Mouse (Mus musculus): ENCODE measurements around the gene Pde2a. TPM values are rescaled to one million over a fixed set of nuclear protein-coding genes. Genes with fewer than 3 reads are reported as not detected.

The Pde2a gene
- total RNA-seq, 2 experiments from 2014 or later: 25.7 to 35.4 TPM

- ATAC-seq (ENCODE audit: poor library complexity, severe bottlenecking): no peak
Observed at GRCm38 (mm10) chr7:101452669-101453068, 31.2 kb downstream of the Pde2a start.

- ATAC-seq (ENCODE audit: poor library complexity, severe bottlenecking): no peak
Observed at GRCm38 (mm10) chr7:101453296-101453695, 31.8 kb downstream of the Pde2a start.

- no peak for ATAC-seq (ENCODE audit: poor library complexity, severe bottlenecking)
Observed at GRCm38 (mm10) chr7:101453725-101454124, 32.2 kb downstream of the Pde2a start.

- ATAC-seq (ENCODE audit: poor library complexity, severe bottlenecking): peak; percentile 27; the same call in 1 of the 2 replicates
Observed at GRCm38 (mm10) chr7:101454479-101454878, 33.0 kb downstream of the Pde2a start.

GRCm38 (mm10) chr7:101455141-101455540 is 33.6 kb downstream of the Pde2a start:
- ATAC-seq (ENCODE audit: poor library complexity, severe bottlenecking): no peak

- ATAC-seq (ENCODE audit: poor library complexity, severe bottlenecking): no peak
Observed at GRCm38 (mm10) chr7:101456318-101456717, 34.8 kb downstream of the Pde2a start.

- ATAC-seq (ENCODE audit: poor library complexity, severe bottlenecking): no peak
Observed at GRCm38 (mm10) chr7:101456789-101457188, 35.3 kb downstream of the Pde2a start.

- ATAC-seq (ENCODE audit: poor library complexity, severe bottlenecking): no peak
Observed at GRCm38 (mm10) chr7:101457283-101457682, 35.8 kb downstream of the Pde2a start.

- 0 out of 2 replicates have a peak, but pooled peaks have one; percentile 13 for ATAC-seq (ENCODE audit: poor library complexity, severe bottlenecking)
Observed at GRCm38 (mm10) chr7:101457801-101458200, 36.3 kb downstream of the Pde2a start.

- no peak for ATAC-seq (ENCODE audit: poor library complexity, severe bottlenecking)
Observed at GRCm38 (mm10) chr7:101458278-101458781, 36.8 kb downstream of the Pde2a start.

- no peak for ATAC-seq (ENCODE audit: poor library complexity, severe bottlenecking)
Observed at GRCm38 (mm10) chr7:101459305-101459813, 37.9 kb downstream of the Pde2a start.

- 0 out of 2 replicates have a peak, but pooled peaks have one; percentile 9 for ATAC-seq (ENCODE audit: poor library complexity, severe bottlenecking)
Observed at GRCm38 (mm10) chr7:101459923-101460607, 38.6 kb downstream of the Pde2a start.

- no peak for ATAC-seq (ENCODE audit: poor library complexity, severe bottlenecking)
Observed at GRCm38 (mm10) chr7:101460608-101460957, 39.1 kb downstream of the Pde2a start.

- ATAC-seq (ENCODE audit: poor library complexity, severe bottlenecking): no peak
Observed at GRCm38 (mm10) chr7:101461571-101461970, 40.1 kb downstream of the Pde2a start.

GRCm38 (mm10) chr7:101462327-101463068 is 41.0 kb downstream of the Pde2a start:
- ATAC-seq (ENCODE audit: poor library complexity, severe bottlenecking): no peak

- no peak for ATAC-seq (ENCODE audit: poor library complexity, severe bottlenecking)
Observed at GRCm38 (mm10) chr7:101463665-101464271, 42.3 kb downstream of the Pde2a start.

GRCm38 (mm10) chr7:101464927-101465326 is 43.4 kb downstream of the Pde2a start:
- no peak for ATAC-seq (ENCODE audit: poor library complexity, severe bottlenecking)

GRCm38 (mm10) chr7:101465392-101465791 is 43.9 kb downstream of the Pde2a start:
- ATAC-seq (ENCODE audit: poor library complexity, severe bottlenecking): no peak

GRCm38 (mm10) chr7:101465850-101466580 is 44.5 kb downstream of the Pde2a start:
- peak; percentile 79 for ATAC-seq (ENCODE audit: poor library complexity, severe bottlenecking)

GRCm38 (mm10) chr7:101466581-101467081 is 45.1 kb downstream of the Pde2a start:
- peak; percentile 75 for ATAC-seq (ENCODE audit: poor library complexity, severe bottlenecking)

Measured in megakaryocyte, adult 5-6 weeks (primary cell).